Mouse (Mus musculus) neutrophil, adult 5-6 weeks (primary cell): ENCODE measurements at regions not wholly inside any gene's neighbourhood (a gene's known extent, or its start where the extent isn't known, plus 50 kb on each side); places are given as distances from the start of the nearest gene placed in this dataset.
A peak's percentile ranks its signal among the peaks of the same experiment; 100 is the strongest.
"Not testable (repeated sequence)": the region's sequence is repeated elsewhere in the genome, so short reads cannot be mapped to it uniquely, and the experiment has no call there.

ENCODE experiments used
- ATAC-seq: fragments of 151-379, 151-347 bp; 2 replicates; pipeline ENCODE4 v1.8.0; 2017; ENCODE audit warnings: mild to moderate bottlenecking, moderate TSS enrichment; ENCODE audit not compliant: insufficient number of reproducible peaks, poor library complexity, low FRiP score, severe bottlenecking; ENCODE audit errors: extremely low read depth

- no peak for ATAC-seq
Observed at GRCm38 (mm10) chr5:118477131-118478119, 83.1 kb upstream of the Med13l start.

GRCm38 (mm10) chr5:118478120-118478768, 82.2 kb upstream of the Med13l start:
- ATAC-seq, result peak; percentile 86

GRCm38 (mm10) chr5:118480000-118480399, 80.5 kb upstream of the Med13l start:
- ATAC-seq, result no peak

- ATAC-seq, result no peak
Observed at GRCm38 (mm10) chr5:118480965-118481793, 79.3 kb upstream of the Med13l start.

DNA sequence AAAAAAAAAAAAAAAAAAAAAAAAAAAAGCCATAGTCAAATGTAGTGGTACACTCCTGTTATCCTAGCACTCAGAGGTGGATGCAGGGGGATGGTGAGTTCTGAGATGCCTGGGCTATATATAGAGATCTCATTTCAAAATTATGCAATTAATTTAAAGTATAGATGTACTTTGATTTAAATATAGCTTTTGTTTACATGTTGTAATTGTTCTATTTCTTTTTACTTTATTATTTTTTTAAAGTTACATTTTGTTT, 78.8 kb upstream of the Med13l start:
- ATAC-seq, result no peak

- ATAC-seq, result peak; percentile 20; the same call in 1 of the 2 replicates
Observed at GRCm38 (mm10) chr5:118482598-118482997, 77.9 kb upstream of the Med13l start.

DNA sequence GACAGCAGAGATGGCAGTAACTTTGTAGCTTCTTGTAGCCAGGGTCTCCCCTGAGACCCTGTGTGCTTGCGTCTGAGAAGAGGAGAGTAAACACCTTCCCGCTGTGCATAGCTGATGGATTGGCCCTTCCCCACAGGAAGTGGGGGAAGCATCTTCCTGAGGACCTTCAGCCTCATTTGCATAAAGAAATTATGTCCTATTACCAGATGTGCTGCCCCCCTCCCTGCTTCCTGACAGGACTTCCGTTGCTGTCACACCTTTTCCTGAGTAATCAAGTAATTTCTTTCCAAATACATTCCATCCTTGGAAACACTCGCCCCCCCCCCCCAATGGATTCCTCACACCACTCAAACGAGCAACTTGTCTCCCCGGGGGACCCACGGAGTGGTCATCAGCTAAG, 77.5 kb upstream of the Med13l start:
- no peak for ATAC-seq

GRCm38 (mm10) chr5:118483532-118483931, 76.9 kb upstream of the Med13l start:
- no peak for ATAC-seq

GRCm38 (mm10) chr5:118485191-118485590, 75.3 kb upstream of the Med13l start:
- ATAC-seq, result no peak

GRCm38 (mm10) chr5:118492522-118492921, 68.0 kb upstream of the Med13l start:
- ATAC-seq, result not testable (repeated sequence)

DNA sequence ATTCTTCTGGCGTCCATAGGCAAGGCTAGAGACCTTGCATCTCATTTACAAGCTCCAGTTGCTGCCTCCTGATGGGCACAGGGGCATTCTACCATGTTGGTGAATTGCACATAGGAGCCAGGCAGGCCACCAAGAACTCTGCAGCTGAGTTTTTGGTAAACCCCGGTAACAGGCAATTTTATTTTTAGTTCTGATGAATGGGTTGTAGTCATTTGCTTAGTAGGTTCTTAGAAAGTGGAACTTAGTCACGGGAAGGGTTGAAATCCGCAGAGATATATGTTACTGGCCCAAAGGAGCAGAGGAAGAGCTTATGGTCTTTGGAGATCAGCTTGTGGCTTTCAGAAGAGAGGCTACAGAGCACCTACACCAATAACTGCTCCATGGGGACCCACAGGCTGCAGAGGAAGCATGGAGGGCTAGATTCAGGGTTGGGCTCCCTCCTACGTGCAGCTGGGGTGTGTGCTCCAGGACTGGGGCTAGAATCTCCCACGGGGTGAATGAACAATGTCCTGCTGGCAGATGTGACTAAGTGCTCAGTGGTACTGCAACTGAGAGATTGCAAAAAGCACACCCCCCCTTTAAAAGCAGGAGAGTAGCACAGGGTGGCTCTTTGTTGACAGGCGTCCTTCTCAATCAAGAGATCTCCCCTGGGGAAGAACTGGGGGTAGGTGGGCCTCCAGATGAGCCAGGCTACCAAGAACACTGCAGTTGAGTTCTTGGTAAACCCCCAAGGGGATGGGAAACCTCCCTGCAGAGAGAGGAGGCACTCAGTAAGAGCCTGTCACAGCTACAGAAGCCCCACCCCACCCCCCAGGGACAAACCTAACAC, 65.6 kb upstream of the Med13l start:
- ATAC-seq, result no peak

DNA sequence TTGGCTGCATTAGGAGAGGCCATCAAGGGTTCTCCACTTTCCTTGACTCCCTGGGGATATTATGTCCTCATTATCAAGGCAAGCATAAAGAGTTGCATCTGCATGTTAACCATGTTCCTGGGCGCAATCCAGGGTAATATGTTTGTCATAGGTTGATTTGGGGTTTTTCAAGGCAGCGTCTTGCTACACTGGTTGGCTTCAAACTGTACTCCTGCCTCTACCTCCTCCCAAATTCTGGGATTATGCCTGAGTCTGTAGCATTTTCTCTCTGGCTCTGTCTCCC, 65.1 kb upstream of the Med13l start:
- ATAC-seq, result no peak

- no peak for ATAC-seq
Observed at GRCm38 (mm10) chr5:118501624-118502023, 58.9 kb upstream of the Med13l start.

GRCm38 (mm10) chr5:118502991-118503390, 57.5 kb upstream of the Med13l start:
- no peak for ATAC-seq

DNA sequence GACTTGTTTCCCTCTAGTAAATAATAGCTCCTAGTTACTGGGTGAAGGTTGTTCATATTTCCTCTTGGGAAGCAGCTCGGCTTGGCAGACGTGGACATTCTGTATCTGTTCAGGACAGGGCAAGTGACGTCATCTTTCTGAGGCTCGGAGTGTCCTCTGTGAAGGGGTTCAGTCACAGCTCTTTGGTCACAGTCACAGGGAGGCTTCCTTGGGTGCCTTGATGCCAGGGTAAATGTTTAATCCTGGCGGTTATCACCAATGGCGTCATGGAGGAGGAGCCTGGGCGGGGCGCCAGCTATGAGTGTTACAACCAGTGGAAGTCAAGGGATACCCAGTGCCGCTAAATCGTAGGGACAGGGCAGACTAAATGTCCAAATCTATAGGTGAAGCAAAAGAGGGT, 56.3 kb upstream of the Med13l start:
- no peak for ATAC-seq

GRCm38 (mm10) chr5:118504926-118505325, 55.6 kb upstream of the Med13l start:
- no peak for ATAC-seq

- ATAC-seq, result no peak
Observed at GRCm38 (mm10) chr5:118509871-118510270, 50.6 kb upstream of the Med13l start.
